Mouse (Mus musculus) Patski (cell line): Measurements from ENCODE around the gene Ttll8. TPM values are rescaled to one million over a fixed set of nuclear protein-coding genes. Genes with fewer than 3 reads are reported as not detected.

Experiments
- ATAC-seq: fragments of 100-300 bp; one replicate; pipeline ENCODE4 v1.8.0; 2021
- CTCF ChIA-PET: fragments of 350-600 bp; sonication (Branson Sonifier 250); formaldehyde crosslinking; loops from one replicate; lab custom pipeline; 2022; ENCODE audit warnings: inconsistent platforms; lab: Charles Lee
- POLR2A ChIA-PET: fragments of 350-600 bp; sonication (Branson Sonifier 250); formaldehyde crosslinking; loops from one replicate; lab custom pipeline; 2022; ENCODE audit warnings: antibody characterized with exemption, inconsistent platforms; lab: Charles Lee
- DNase-seq: peaks from one replicate; pipeline ENCODE4 v3.0.0-alpha.2; 2011; ENCODE audit warnings: low read depth, low spot score
- H3K27me3 ChIP-seq: fragments of 371-371 bp; one replicate; pipeline ENCODE4 v1.5.1; 2021
- CTCF ChIP-seq: fragments of 100-300 bp; IDR thresholded peaks from one replicate; pipeline ENCODE4 v1.5.1; 2021
- in situ Hi-C: fragments of 300-500 bp; cut with MboI; formaldehyde crosslinking; loops from 3 replicates; pipeline ENCODE4 v1.11.1; 2018; ENCODE audit warnings: low pct_unique_long_range_greater_than_20kb, mixed read lengths
- polyA plus RNA-seq: library from polyadenylated mRNA; unstranded; gene quantifications from one replicate; pipeline ENCODE4 v1.2.3, GENCODE M21; 2021

Ttll8 gene
- polyA plus RNA-seq, 1 experiment from 2014 or later, result 0.03 TPM

DNA sequence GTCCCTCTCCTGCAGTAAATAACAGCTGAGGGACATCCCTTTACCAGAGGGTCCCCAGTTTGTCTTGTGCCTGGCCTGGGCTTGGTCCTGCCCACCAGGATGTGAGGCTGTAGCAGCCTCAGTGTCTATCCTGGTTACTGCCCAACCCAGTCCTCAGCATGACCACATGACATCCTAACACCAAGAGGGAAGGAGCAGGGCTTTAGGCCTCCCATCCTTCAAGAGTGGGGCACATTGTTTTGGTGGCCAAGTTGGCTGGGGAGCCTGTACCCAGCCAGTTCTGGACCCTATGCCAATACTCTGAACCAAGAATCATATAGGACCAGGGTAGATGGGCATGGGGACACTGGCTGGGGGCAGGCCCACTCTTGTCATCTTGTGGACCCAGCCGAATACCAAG, 105.6 kb downstream of the Ttll8 start:
- DNase-seq (no peak), ATAC-seq (no peak)
- TF ChIP-seq CTCF, result no peak
- in situ Hi-C loops, result no loop called here
- ChIA-PET POLR2A (no interaction called here), CTCF (no interaction called here)
- H3K27me3 ChIP-seq, result no peaks in the 10 kb centered on the region

- ChIA-PET CTCF (interaction anchor here (0.7 to 1.8 kb wide), 4 partner anchors 9 to 19 kb away, joined by 3 to 6 read pairs (median 3); no protein-coding TSS in a partner anchor), POLR2A (interaction anchor here (1.1 kb wide), 1 partner anchor 10 kb away, joined by 3 read pairs; no protein-coding TSS in a partner anchor)
- H3K27me3 ChIP-seq, result no peaks in the 10 kb centered on the region
- in situ Hi-C loops, result no loop called here
- no peak for DNase-seq
- no peak for TF ChIP-seq CTCF
- ATAC-seq, result no peak
Observed at GRCm38 (mm10) chr15:88844966-88845365, 109.3 kb downstream of the Ttll8 start.

DNA sequence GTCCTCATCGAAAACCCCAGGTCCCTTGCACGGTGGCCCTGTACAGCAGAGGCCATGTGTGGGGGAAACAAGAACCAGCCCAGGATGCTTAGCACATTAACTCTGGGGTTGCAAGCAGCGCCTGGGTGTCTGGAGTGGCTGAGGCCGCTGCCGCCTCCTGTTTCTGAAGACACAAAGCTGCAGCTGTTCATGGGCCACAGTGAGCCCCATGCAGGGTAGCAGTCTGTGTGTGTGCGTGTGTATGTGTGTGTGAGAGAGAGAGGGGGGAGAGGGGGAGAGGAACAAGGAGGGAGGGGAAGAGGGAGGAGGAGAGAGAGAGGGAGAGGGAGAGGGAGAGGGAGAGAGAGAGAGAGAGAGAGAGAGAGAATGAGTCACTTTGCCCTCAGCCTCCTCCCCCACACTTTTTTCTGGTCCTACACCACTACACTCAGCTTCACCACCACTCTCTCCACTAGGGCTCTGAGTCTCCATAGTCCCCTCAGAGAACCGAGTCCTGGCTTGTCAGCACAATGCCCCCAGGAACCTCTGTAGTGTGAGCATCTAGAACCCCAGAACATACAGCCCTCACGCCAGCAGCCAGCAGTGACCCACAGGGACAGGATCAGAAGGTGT, 110.6 kb downstream of the Ttll8 start:
- DNase-seq (no peak), ATAC-seq (peak; percentile 20)
- in situ Hi-C loops, result no loop called here
- H3K27me3 ChIP-seq, result no peaks in the 10 kb centered on the region
- TF ChIP-seq CTCF, result no peak
- POLR2A ChIA-PET, result no interaction called here
- CTCF ChIA-PET, result interaction anchor here (1.2 kb wide), 1 partner anchor 14 kb away, joined by 3 read pairs; no protein-coding TSS in a partner anchor

GRCm38 (mm10) chr15:88842300-88842673, 111.9 kb downstream of the Ttll8 start:
- no peak for TF ChIP-seq CTCF
- H3K27me3 ChIP-seq, result no peaks in the 10 kb centered on the region
- ChIA-PET POLR2A (interaction anchor here (0.6 kb wide), 1 partner anchor 23 kb away, joined by 3 read pairs; no protein-coding TSS in a partner anchor), CTCF (no interaction called here)
- in situ Hi-C loops, result no loop called here
- DNase-seq (no peak), ATAC-seq (no peak)

- H3K27me3 ChIP-seq, result no peaks in the 10 kb centered on the region
- no peak for TF ChIP-seq CTCF
- ChIA-PET POLR2A (no interaction called here), CTCF (no interaction called here)
- DNase-seq (no peak), ATAC-seq (no peak)
- in situ Hi-C loops, result no loop called here
Observed at GRCm38 (mm10) chr15:88841580-88842299, 112.5 kb downstream of the Ttll8 start.

DNA sequence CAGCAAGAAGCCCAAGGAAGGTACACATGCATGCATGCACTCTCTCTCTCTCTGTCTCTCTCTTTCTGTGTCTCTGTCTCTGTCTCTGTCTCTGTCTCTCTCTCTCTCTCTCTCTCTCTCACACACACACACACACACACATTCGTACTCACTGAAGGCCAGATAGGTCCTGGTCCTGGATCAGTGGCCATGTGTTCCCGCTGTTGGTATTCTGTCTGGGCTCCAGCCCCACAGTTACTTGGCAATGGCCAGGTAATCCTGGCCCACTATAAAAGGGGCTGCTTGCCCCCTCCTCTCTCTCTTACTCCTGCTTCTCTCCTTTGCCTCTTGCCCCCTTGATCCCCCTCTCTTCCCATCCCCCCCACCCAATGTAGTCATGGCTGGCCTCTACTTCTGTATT, 113.1 kb downstream of the Ttll8 start:
- in situ Hi-C loops, result no loop called here
- no peak for TF ChIP-seq CTCF
- POLR2A ChIA-PET, result no interaction called here

More for the DNA sequence above, 113.1 kb downstream of the Ttll8 start:
- no peaks in the 10 kb centered on the region for H3K27me3 ChIP-seq
- CTCF ChIA-PET, result no interaction called here
- no peak for DNase-seq
- no peak for ATAC-seq

Other genes starting within 250 kb of the Ttll8 start
- gene Brd1, start 220.2 kb downstream of the Ttll8 start, polyA plus RNA-seq, result 41.7 TPM
- 10.4 TPM for gene Zbed4, start 202.8 kb downstream of the Ttll8 start, polyA plus RNA-seq
- gene Alg12, start 135.1 kb downstream of the Ttll8 start, polyA plus RNA-seq, result 20.5 TPM
- gene Creld2, start 134.8 kb downstream of the Ttll8 start, polyA plus RNA-seq, result 90.6 TPM
- 149 TPM for gene Pim3, start 92.2 kb downstream of the Ttll8 start, polyA plus RNA-seq
- 0.06 TPM for gene Mlc1, start 24.6 kb upstream of the Ttll8 start, polyA plus RNA-seq
- gene Mov10l1, start 28.5 kb upstream of the Ttll8 start, polyA plus RNA-seq, result not detected
- gene Panx2, start 105.3 kb upstream of the Ttll8 start, polyA plus RNA-seq, result 0.12 TPM
- gene Trabd, start 120.7 kb upstream of the Ttll8 start, polyA plus RNA-seq, result 44.7 TPM
- gene Selenoo, start 134.7 kb upstream of the Ttll8 start, polyA plus RNA-seq, result 31.1 TPM
- 17.6 TPM for gene Tubgcp6, start 168.7 kb upstream of the Ttll8 start, polyA plus RNA-seq
- 15.0 TPM for gene Hdac10, start 174.3 kb upstream of the Ttll8 start, polyA plus RNA-seq
- 7.1 TPM for gene Mapk12, start 186.3 kb upstream of the Ttll8 start, polyA plus RNA-seq
- gene Mapk11, start 195.2 kb upstream of the Ttll8 start, polyA plus RNA-seq, result 16.3 TPM
- 444 TPM for gene Plxnb2, start 226.4 kb upstream of the Ttll8 start, polyA plus RNA-seq
- gene Dennd6b, start 242.1 kb upstream of the Ttll8 start, polyA plus RNA-seq, result 11.3 TPM